Mouse (Mus musculus) stomach, postnatal 0 days (tissue): ENCODE results near the gene Ndufb7. TPM values are rescaled to one million over a fixed set of nuclear protein-coding genes. Genes with fewer than 3 reads are reported as not detected.

Experiments used
- ATAC-seq: fragments of 200-750 bp; cut with Nextera tagmentation; 2 replicates; pipeline ENCODE4 v1.8.0; 2017; ENCODE audit not compliant: low FRiP score, low TSS enrichment
- DNase-seq: peaks from one replicate; pipeline ENCODE4 v3.0.0-alpha.2; 2016; ENCODE audit warnings: low spot score
- H3K27ac ChIP-seq: fragments of 300-500 bp; sonication (generic); replicated peaks from 2 replicates; pipeline ENCODE4 v1.5.1; 2014; ENCODE audit warnings: mild to moderate bottlenecking, control low read depth
- H3K27me3 ChIP-seq: fragments of 300-500 bp; sonication (generic); 2 replicates; pipeline ENCODE4 v1.6.1; 2014; ENCODE audit warnings: low read length; ENCODE audit not compliant: control insufficient read depth, insufficient read depth
- H3K36me3 ChIP-seq: fragments of 300-500 bp; sonication (generic); 2 replicates; pipeline ENCODE4 v1.6.1; 2014; ENCODE audit warnings: low read length, mixed read lengths; ENCODE audit not compliant: control insufficient read depth, insufficient read depth
- H3K4me1 ChIP-seq: fragments of 300-500 bp; sonication (generic); replicated peaks from 2 replicates; pipeline ENCODE4 v1.6.1; 2014; ENCODE audit warnings: antibody characterized with exemption; ENCODE audit not compliant: control insufficient read depth, insufficient read depth
- H3K4me2 ChIP-seq: fragments of 300-500 bp; sonication (generic); replicated peaks from 2 replicates; pipeline ENCODE4 v1.6.1; 2014; ENCODE audit warnings: low read depth, mild to moderate bottlenecking, control low read depth, moderate library complexity
- H3K4me3 ChIP-seq: fragments of 300-500 bp; sonication (generic); 2 replicates; pipeline ENCODE4 v1.5.1; 2014; ENCODE audit warnings: low read depth, low read length, control low read depth
- H3K9ac ChIP-seq: fragments of 300-500 bp; sonication (generic); 2 replicates; pipeline ENCODE4 v1.6.1; 2014; ENCODE audit warnings: mild to moderate bottlenecking, low read length, control low read depth, mixed read lengths
- H3K9me3 ChIP-seq: fragments of 300-500 bp; sonication (generic); 2 replicates; pipeline ENCODE4 v1.6.1; 2016; ENCODE audit warnings: low read length; ENCODE audit not compliant: control insufficient read depth
- CTCF ChIP-seq: IDR thresholded peaks from 2 replicates; pipeline ENCODE4 v1.5.1; 2016; ENCODE audit warnings: antibody characterized with exemption, low read depth, mild to moderate bottlenecking, moderate library complexity
- EP300 ChIP-seq: optimal IDR thresholded peaks from 2 replicates; pipeline ENCODE3; 2016; ENCODE audit warnings: antibody characterized with exemption
- WGBS: fragments of 180-500 bp; shearing (Covaris S2); extraction: QIAGEN DNeasy Blood & Tissue Kit; methylation state at CpG from one replicate; pipeline ENCODE4 v1.1.7; 2014; 5-methylcytosine and 5-hydroxymethylcytosine counted together
- polyA plus RNA-seq: library from polyadenylated mRNA; unstranded; fragments of >200 nt; fragmentation: Nextera tagmentation; extraction: Ambion mirVana; gene quantifications from 2 replicates; pipeline ENCODE4 v1.2.1, GENCODE M21; 2015

The Ndufb7 gene
- polyA plus RNA-seq, 1 experiment from 2014 or later: 344 TPM

GRCm38 (mm10) chr8:83562669-83563068 is 3.8 kb upstream of the Ndufb7 start:
- ATAC-seq (no peak), DNase-seq (no peak)
- Histone ChIP-seq H3K4me2 (no peak overlapping the region), H3K27me3 (no peaks in the 10 kb centered on the region), H3K36me3 (no peaks in the 10 kb centered on the region), H3K4me3 (no peak overlapping the region), H3K9me3 (no peaks in the 10 kb centered on the region), H3K4me1 (no peaks in the 10 kb centered on the region; the same call in 1 of the 2 replicates), H3K27ac (no peak overlapping the region), H3K9ac (no peak overlapping the region)
- WGBS: 70% methylated on average over 3 of the region's 3 CpGs
- TF ChIP-seq EP300: no peak
- TF ChIP-seq CTCF: no peak

- Histone ChIP-seq H3K4me3 (no peak overlapping the region), H3K9ac (no peak overlapping the region), H3K36me3 (no peaks in the 10 kb centered on the region), H3K9me3 (no peaks in the 10 kb centered on the region), H3K27me3 (no peaks in the 10 kb centered on the region), H3K27ac (no peak overlapping the region), H3K4me2 (no peak overlapping the region), H3K4me1 (no peaks in the 10 kb centered on the region; the same call in 1 of the 2 replicates)
- DNase-seq (no peak), ATAC-seq (no peak)
- TF ChIP-seq EP300: no peak
- TF ChIP-seq CTCF: no peak
- 71% methylated on average over 4 of the region's 4 CpGs for WGBS
Observed at GRCm38 (mm10) chr8:83563246-83563645, 3.2 kb upstream of the Ndufb7 start.

GRCm38 (mm10) chr8:83565731-83566375 is 618 bp upstream of the Ndufb7 start:
- no peak for ATAC-seq
- no peaks in the 10 kb centered on the region; the same call in 1 of the 2 replicates for H3K4me1 ChIP-seq
- 78% methylated on average over 9 of the region's 9 CpGs for WGBS

GRCm38 (mm10) chr8:83567668-83568067 is 1.2 kb downstream of the Ndufb7 start:
- ATAC-seq (no peak), DNase-seq (no peak)
- Histone ChIP-seq H3K4me2 (peak overlapping the region; percentile 85), H3K9me3 (no peaks in the 10 kb centered on the region), H3K27ac (no peak overlapping the region), H3K27me3 (no peaks in the 10 kb centered on the region), H3K4me3 (peak overlapping the region; percentile 85), H3K9ac (peak overlapping the region; percentile 84), H3K4me1 (no peaks in the 10 kb centered on the region; the same call in 1 of the 2 replicates), H3K36me3 (peaks cover 9% of the 10 kb centered on the region; the same call in 1 of the 2 replicates)
- TF ChIP-seq EP300 (no peak), CTCF (no peak)
- 57% methylated on average over 3 of the region's 3 CpGs for WGBS

More at GRCm38 (mm10) chr8:83565731-83566375, 618 bp upstream of the Ndufb7 start:
- H3K9me3 ChIP-seq: no peaks in the 10 kb centered on the region
- no peak overlapping the region for H3K9ac ChIP-seq
- peak overlapping the region; percentile 85; the same call in 1 of the 2 replicates for H3K4me2 ChIP-seq
- DNase-seq: no peak
- no peaks in the 10 kb centered on the region for H3K36me3 ChIP-seq
- no peak for TF ChIP-seq EP300
- TF ChIP-seq CTCF: peak; percentile 46; the same call in 1 of the 2 replicates
- H3K27me3 ChIP-seq: no peaks in the 10 kb centered on the region
- no peak overlapping the region for H3K4me3 ChIP-seq
- no peak overlapping the region for H3K27ac ChIP-seq

- H3K27me3 ChIP-seq: no peaks in the 10 kb centered on the region
- H3K4me1 ChIP-seq: no peaks in the 10 kb centered on the region; the same call in 1 of the 2 replicates
- WGBS: 62% methylated on average over 5 of the region's 5 CpGs
- H3K9ac ChIP-seq: no peak overlapping the region
- H3K36me3 ChIP-seq: peaks cover 10% of the 10 kb centered on the region; the same call in 1 of the 2 replicates
- ATAC-seq (no peak), DNase-seq (no peak)
- H3K27ac ChIP-seq: no peak overlapping the region
- no peak for TF ChIP-seq EP300
- no peak for TF ChIP-seq CTCF
- no peak overlapping the region for H3K4me3 ChIP-seq
- H3K4me2 ChIP-seq: no peak overlapping the region
- no peaks in the 10 kb centered on the region for H3K9me3 ChIP-seq
Observed at GRCm38 (mm10) chr8:83568128-83568527, 1.7 kb downstream of the Ndufb7 start.

- ATAC-seq (no peak), DNase-seq (no peak)
- H3K27me3 ChIP-seq: no peaks in the 10 kb centered on the region
- no peak overlapping the region for H3K27ac ChIP-seq
- H3K9ac ChIP-seq: no peak overlapping the region
- TF ChIP-seq CTCF (no peak), EP300 (no peak)
- H3K4me1 ChIP-seq: no peaks in the 10 kb centered on the region; the same call in 1 of the 2 replicates
- no peak overlapping the region for H3K4me3 ChIP-seq
- peaks cover 10% of the 10 kb centered on the region; the same call in 1 of the 2 replicates for H3K36me3 ChIP-seq
- H3K9me3 ChIP-seq: no peaks in the 10 kb centered on the region
- H3K4me2 ChIP-seq: no peak overlapping the region
- WGBS: 74% methylated on average over 5 of the region's 5 CpGs
Observed at GRCm38 (mm10) chr8:83568755-83569154, 2.3 kb downstream of the Ndufb7 start.
